Mouse (Mus musculus) megakaryocyte, embryonic 14.5 days (primary cell): ENCODE measurements around the gene Suco.

Source experiments
- FLI1 ChIP-seq: IDR thresholded peaks from 2 replicates; pipeline ENCODE4 v1.6.1; 2012; ENCODE audit warnings: low read length, inconsistent platforms, mixed read lengths
- GATA1 ChIP-seq: IDR thresholded peaks from 3 replicates; pipeline ENCODE4 v1.6.1; 2012; ENCODE audit warnings: mixed read lengths, low read length, inconsistent platforms, borderline replicate concordance

GRCm38 (mm10) chr1:161919594-161919993 lies 43.1 kb upstream of the Suco start:
- TF ChIP-seq GATA1 (no peak), FLI1 (no peak)
